Mouse (Mus musculus) Patski (cell line): ENCODE measurements around the gene 4933428M09Rik. TPM values are rescaled to one million over a fixed set of nuclear protein-coding genes. Genes with fewer than 3 reads are reported as not detected.
"Not testable (repeated sequence)": the region's sequence is repeated elsewhere in the genome, so short reads cannot be mapped to it uniquely, and the experiment has no call there.

Experiments
- ATAC-seq: fragments of 100-300 bp; one replicate; pipeline ENCODE4 v1.8.0; 2021
- CTCF ChIA-PET: fragments of 350-600 bp; sonication (Branson Sonifier 250); formaldehyde crosslinking; loops from one replicate; lab custom pipeline; 2022; ENCODE audit warnings: inconsistent platforms; lab: Charles Lee
- POLR2A ChIA-PET: fragments of 350-600 bp; sonication (Branson Sonifier 250); formaldehyde crosslinking; loops from one replicate; lab custom pipeline; 2022; ENCODE audit warnings: antibody characterized with exemption, inconsistent platforms; lab: Charles Lee
- DNase-seq: peaks from one replicate; pipeline ENCODE4 v3.0.0-alpha.2; 2011; ENCODE audit warnings: low read depth, low spot score
- H3K27me3 ChIP-seq: fragments of 371-371 bp; one replicate; pipeline ENCODE4 v1.5.1; 2021
- CTCF ChIP-seq: fragments of 100-300 bp; IDR thresholded peaks from one replicate; pipeline ENCODE4 v1.5.1; 2021
- in situ Hi-C: fragments of 300-500 bp; cut with MboI; formaldehyde crosslinking; loops from 3 replicates; pipeline ENCODE4 v1.11.1; 2018; ENCODE audit warnings: low pct_unique_long_range_greater_than_20kb, mixed read lengths
- polyA plus RNA-seq: library from polyadenylated mRNA; unstranded; gene quantifications from one replicate; pipeline ENCODE4 v1.2.3, GENCODE M21; 2021

The 4933428M09Rik gene
- not detected for polyA plus RNA-seq

DNA sequence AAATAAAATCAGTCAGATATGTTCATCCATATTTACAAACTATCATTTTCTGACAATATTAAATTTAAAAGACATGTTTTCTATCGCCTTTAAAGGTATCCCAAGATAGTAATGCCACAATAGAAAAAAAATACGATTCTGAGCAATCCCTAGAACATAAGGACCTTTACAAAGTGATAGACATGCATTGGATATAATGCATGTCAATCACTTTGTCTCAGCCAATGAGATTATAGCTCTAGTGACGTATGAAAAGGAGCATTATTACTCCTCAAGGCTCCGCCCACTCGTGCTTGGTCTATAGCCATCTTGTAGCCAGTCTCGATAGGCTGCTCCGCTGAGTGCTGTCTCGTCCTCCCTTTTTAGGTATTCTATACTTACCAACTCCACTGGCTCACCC, at the start of gene 4933428M09Rik:
4933428M09Rik (plus strand) TSS at position 301 of the 400 bp plus-strand sequence.
- no peak for TF ChIP-seq CTCF
- POLR2A ChIA-PET, result no interaction called here
- CTCF ChIA-PET, result no interaction called here
- ATAC-seq (no peak), DNase-seq (no peak)
- peaks cover 24% of the 10 kb centered on the region for H3K27me3 ChIP-seq
- in situ Hi-C loops, result no loop called here

DNA sequence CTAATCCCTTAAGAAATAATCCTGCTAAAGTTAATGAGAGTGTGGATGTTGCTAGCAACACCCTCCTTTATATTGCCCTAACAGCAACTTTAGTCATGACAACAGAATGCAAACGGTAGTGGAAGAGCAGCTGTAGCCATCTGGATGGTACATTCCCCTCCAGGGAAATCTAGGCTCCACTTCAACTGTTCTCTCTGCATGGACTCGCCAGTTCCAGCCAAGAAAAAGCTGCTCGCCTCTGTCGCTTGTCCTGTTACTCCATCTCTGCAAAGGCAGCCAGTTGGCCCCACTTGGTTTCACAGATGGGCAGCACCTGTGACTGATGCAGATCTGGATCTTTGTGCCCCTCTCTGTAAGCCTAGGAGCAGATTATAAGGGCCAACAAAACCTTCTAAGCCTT, 45.0 kb upstream of the 4933428M09Rik start:
- ATAC-seq (no peak), DNase-seq (no peak)

DNA sequence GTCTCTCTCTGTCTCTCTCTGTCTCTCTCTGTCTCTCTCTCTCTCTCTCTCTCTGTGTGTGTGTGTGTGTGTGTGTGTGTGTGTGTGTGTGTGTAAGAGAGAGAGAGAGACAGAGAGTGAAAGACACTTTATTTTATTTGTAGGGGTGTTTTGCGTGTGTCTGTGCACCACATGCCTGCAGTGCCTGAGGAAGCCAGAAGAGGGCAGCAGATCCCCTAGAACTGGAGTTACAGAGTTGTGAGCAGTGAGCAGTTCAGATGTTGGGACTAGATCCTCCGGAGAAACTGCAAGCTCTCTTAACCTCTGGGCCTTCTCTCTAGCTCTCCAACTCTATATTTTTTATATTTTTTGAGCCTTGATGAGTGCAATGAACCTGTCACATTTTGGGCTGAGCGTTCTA, 12.5 kb downstream of the 4933428M09Rik start:
- POLR2A ChIA-PET, CTCF ChIA-PET, ATAC-seq, in situ Hi-C loops, DNase-seq: not testable (repeated sequence)
- peak; percentile 51 for TF ChIP-seq CTCF
- peaks cover 44% of the 10 kb centered on the region for H3K27me3 ChIP-seq

More for the DNA sequence above, 45.0 kb upstream of the 4933428M09Rik start:
- POLR2A ChIA-PET, result no interaction called here
- CTCF ChIA-PET, result interaction anchor here (0.8 to 1.0 kb wide), 2 partner anchors 8 to 10 kb away, joined by 3 read pairs; no protein-coding TSS in a partner anchor
- peaks cover 8% of the 10 kb centered on the region for H3K27me3 ChIP-seq
- no peak for TF ChIP-seq CTCF
- in situ Hi-C loops, result no loop called here

DNA sequence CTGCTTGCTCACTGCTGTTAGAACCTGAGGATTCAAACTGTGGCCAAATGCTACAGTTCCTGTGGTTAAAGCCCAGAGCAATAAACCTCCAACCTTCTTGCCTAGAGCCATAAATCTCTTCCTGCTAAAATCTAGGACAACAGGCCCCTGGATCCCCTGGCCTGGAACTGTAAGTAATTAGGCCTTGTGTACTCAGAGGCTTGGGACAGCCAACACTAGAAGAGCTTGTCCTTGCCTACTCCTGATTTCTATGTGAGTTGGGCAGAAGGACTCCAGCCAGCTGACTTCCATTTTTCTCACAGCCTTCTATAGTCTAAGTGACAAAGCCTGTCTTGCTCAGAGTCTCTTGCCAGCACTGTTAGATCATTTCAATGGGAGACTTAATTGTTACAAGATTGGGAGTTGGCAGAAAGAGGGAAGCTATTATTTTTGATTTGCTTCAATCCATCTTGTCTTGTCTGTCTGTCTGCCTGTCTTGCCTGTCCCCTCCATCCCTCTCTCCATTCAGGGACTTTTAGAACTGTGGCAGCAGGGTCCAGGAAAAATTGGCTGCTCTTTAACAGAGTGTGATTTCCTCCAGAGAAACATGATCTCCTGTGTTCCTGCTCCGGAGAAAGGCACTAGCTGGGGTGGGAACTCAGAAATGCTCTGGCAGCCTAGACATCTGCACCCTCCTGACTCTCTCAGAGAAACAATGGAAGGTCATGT, 15.7 kb downstream of the 4933428M09Rik start:
- in situ Hi-C loops, result no loop called here
- no peak for DNase-seq
- no peak for TF ChIP-seq CTCF
- peaks cover 52% of the 10 kb centered on the region for H3K27me3 ChIP-seq
- no peak for ATAC-seq
- ChIA-PET POLR2A (no interaction called here), CTCF (no interaction called here)

DNA sequence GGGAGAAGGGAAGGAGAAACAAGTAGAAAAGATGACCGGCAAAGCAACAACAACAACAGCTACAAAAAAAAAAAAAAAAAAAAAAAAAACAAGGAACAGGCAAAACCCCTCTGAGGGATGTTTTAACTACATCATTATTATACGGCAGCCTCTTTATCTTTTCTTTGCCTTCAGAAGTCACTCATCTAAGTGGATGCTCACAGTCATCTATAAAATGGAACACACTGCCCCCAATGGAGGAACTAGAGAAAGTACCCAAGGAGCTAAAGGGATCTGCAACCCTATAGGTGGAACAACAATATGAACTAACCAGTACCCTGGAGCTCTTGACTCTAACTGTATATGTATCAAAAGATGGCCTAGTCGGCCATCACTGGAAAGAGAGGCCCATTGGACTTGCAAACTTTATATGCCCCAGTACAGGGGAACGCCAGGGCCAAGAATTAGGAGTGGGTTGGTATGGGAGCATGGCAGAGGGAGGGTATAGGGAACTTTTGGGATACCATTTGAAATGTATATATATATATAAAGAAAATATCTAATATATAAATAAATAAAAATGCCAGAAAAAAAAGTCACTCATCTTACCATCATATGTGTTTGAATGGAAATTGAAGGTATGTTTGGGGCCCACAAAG, 30.3 kb downstream of the 4933428M09Rik start:
- peaks cover 34% of the 10 kb centered on the region for H3K27me3 ChIP-seq
- POLR2A ChIA-PET, ATAC-seq, DNase-seq, in situ Hi-C loops: not testable (repeated sequence)
- CTCF ChIA-PET, result interaction anchor here (0.7 to 1.5 kb wide), 3 partner anchors 9 to 18 kb away, joined by 3 to 7 read pairs (median 3); no protein-coding TSS in a partner anchor

DNA sequence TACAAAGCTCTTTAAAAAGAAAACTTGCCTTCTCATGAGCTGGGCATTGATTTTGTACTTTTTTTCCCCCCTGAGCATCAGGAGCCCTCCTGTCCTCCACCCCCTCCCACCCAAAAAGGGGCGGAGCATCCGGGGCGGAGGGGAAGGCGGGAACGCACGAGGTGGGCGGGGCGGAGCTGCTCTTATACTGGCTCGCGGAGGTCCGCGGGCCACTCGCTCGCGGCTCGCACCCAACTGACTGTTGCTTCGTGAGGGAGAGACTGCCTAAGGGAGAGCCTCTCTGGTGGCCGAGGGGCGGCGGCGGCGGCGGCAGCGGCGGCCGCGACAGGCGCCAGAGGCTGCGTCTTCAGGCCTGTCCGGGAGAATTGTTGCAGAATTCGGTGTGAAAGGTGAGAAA, 30.8 kb downstream of the 4933428M09Rik start, which contains the start of gene Mum1l1:
Mum1l1 (plus strand) TSS at position 214 of the 397 bp plus-strand sequence.
- ChIA-PET CTCF (interaction anchor here (1.2 kb wide), 1 partner anchor 9 kb away, joined by 3 read pairs; no protein-coding TSS in a partner anchor), POLR2A (interaction anchor here (0.7 kb wide), 1 partner anchor 984 kb away, joined by 3 read pairs; no protein-coding TSS in a partner anchor)
- peaks cover 38% of the 10 kb centered on the region for H3K27me3 ChIP-seq
- DNase-seq (no peak), ATAC-seq (peak; percentile 80)
- in situ Hi-C loops, result no loop called here
- TF ChIP-seq CTCF, result no peak

DNA sequence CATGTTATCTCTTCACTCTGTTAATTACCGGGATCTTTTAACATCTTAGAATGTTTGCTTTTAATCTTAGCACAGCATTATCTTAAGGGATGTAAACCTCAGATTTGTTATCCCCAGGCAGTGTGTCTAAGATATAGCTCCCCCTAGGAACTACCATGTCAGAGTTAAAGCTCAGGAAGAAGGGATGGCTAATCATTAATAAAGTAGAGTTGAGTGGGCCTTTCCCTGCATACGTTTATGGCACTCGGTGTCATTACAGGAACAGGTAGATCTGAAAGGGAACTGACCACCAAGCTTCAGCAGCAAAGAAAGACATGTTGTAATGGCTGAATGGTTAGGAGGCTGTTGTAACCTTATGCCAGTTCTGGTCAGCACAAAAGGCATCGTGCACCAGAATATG, 35.7 kb downstream of the 4933428M09Rik start:
- DNase-seq, result no peak
- H3K27me3 ChIP-seq, result peaks cover 27% of the 10 kb centered on the region
- ATAC-seq, result no peak
- ChIA-PET POLR2A (no interaction called here), CTCF (no interaction called here)
- no peak for TF ChIP-seq CTCF
- in situ Hi-C loops, result no loop called here

DNA sequence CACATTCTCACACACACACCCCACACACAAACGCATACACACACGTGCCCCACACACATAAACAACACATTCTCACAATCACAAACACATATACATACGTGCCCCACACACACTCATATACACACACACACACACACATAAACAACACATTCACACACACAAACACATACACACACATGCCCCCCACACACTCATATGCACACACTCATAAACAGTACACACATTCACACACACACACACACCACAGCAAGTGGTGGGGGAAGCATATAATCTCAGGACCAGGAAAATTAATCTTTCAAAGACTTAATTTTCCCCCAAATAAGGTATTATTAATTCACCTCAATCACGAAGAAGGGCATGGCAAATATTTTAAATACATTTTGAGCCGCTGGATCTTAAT, 37.4 kb downstream of the 4933428M09Rik start:
- no peak for DNase-seq
- H3K27me3 ChIP-seq, result peaks cover 21% of the 10 kb centered on the region
- in situ Hi-C loops, result no loop called here
- CTCF ChIA-PET, result interaction anchor here (0.6 kb wide), 1 partner anchor 151 kb away, joined by 3 read pairs; no protein-coding TSS in a partner anchor
- POLR2A ChIA-PET, result no interaction called here
- ATAC-seq, result no peak
- TF ChIP-seq CTCF, result no peak

DNA sequence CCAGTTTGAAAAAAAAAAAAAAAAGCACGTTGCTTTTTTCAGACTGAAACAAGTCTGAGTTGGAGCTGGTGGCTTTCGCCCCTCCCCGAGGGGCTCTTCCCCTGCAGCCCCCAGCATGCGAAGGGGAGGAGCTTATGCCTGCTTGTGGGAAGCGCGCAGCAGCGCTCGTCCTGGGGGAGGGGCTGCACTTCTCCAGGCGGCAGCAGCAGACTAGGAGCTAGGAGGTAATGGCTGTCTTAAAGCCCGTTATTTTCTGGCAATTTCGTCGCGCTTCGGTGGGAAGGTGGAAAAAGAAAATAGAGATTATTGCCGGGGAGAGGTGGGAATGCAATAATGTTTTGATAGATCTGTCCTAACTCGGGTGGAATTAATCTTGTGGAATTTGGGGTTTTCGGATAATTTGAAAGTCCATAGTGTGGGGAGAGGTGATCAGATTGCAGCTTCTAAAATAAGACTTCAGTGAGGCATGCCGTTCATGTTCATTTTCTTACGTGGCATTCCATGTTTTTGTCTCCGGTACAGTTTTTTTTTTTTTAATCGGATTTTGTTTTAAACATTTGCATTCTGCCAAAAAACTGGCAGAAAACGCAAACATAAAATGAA, 38.1 kb downstream of the 4933428M09Rik start:
- peaks cover 16% of the 10 kb centered on the region for H3K27me3 ChIP-seq
- ChIA-PET CTCF (interaction anchor here (0.7 kb wide), 1 partner anchor 151 kb away, joined by 3 read pairs; no protein-coding TSS in a partner anchor), POLR2A (interaction anchor here (0.6 kb wide), 1 partner anchor 411 kb away, joined by 6 read pairs; no protein-coding TSS in a partner anchor)
- no peak for DNase-seq
- no peak for TF ChIP-seq CTCF
- no peak for ATAC-seq
- in situ Hi-C loops, result no loop called here

DNA sequence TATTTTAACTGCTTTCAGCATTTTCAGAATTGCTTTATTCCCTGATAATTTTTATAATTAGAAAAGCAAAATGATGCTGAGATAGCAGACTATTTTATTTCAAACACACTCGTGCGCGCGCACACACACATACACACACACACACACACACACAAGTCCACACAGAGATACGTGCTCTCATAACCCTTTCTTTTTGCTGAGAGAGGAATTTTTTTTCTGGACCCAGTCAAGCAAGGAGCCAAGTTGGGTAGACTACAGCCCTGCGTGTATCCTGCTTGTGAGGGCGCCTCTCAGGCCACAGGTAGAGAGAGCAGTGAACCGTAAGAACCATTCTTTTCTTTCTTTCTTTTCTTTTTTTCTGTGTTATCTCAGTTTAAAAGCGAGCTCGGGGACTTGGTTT, 38.7 kb downstream of the 4933428M09Rik start:
- in situ Hi-C loops, result no loop called here
- POLR2A ChIA-PET, result interaction anchor here (0.6 kb wide), 1 partner anchor 410 kb away, joined by 6 read pairs; no protein-coding TSS in a partner anchor
- CTCF ChIA-PET, result interaction anchor here (1.5 to 2.9 kb wide), 4 partner anchors 8 to 151 kb away, joined by 3 to 17 read pairs (median 6); partner anchors contain the start of gene Mum1l1
- DNase-seq (no peak), ATAC-seq (no peak)
- TF ChIP-seq CTCF, result no peak
- peaks cover 9% of the 10 kb centered on the region for H3K27me3 ChIP-seq
